Mouse (Mus musculus) thymus, postnatal 0 days (tissue): ENCODE data around the gene Ncf4. TPM values are rescaled to one million over a fixed set of nuclear protein-coding genes. Genes with fewer than 3 reads are reported as not detected.

Source experiments
- DNase-seq: peaks from one replicate; pipeline ENCODE4 v3.0.0-alpha.2; 2015; ENCODE audit warnings: low spot score
- polyA plus RNA-seq: library from polyadenylated mRNA; unstranded; fragments of >200 nt; fragmentation: Nextera tagmentation; extraction: Ambion mirVana; gene quantifications from 2 replicates; pipeline ENCODE4 v1.2.1, GENCODE M21; 2015

The Ncf4 gene
- 18.5 and 19.8 TPM in 2 replicates for polyA plus RNA-seq

GRCm38 (mm10) chr15:78244695-78245492 is at the start of gene Ncf4:
Gene Ncf4, plus strand, starts transcription at chr15:78244801.
- DNase-seq = peak; percentile 21

GRCm38 (mm10) chr15:78195096-78195880 is 49.3 kb upstream of the Ncf4 start:
- DNase-seq = no peak

GRCm38 (mm10) chr15:78204053-78204847 is 40.4 kb upstream of the Ncf4 start:
- no peak for DNase-seq

DNA sequence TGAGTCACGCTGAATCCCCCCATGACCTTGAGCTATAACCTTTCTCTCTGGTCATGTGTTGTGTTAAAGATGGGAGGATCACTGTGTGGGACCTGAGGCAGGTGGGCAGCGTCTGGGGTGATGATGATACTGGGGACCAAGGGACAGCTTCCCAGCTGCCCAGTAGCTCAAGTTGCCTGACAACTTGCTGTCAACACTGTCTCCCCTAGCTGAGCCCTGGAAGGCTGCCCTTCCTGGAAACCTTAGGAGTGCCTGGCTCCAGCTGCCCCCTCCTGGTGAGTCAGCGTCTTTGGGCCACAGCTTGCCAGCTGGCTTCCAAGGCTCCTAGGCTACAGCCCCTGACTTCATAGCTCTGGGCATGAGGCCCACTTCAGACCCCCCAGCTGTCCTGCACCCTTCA is 39.4 kb upstream of the Ncf4 start:
- no peak for DNase-seq

GRCm38 (mm10) chr15:78206312-78206711 is 38.3 kb upstream of the Ncf4 start, which contains the start of gene Pvalb:
Gene Pvalb, minus strand, starts transcription at chr15:78206400.
- DNase-seq = no peak

- DNase-seq = no peak
Measured at GRCm38 (mm10) chr15:78210203-78210602, 34.4 kb upstream of the Ncf4 start.

DNA sequence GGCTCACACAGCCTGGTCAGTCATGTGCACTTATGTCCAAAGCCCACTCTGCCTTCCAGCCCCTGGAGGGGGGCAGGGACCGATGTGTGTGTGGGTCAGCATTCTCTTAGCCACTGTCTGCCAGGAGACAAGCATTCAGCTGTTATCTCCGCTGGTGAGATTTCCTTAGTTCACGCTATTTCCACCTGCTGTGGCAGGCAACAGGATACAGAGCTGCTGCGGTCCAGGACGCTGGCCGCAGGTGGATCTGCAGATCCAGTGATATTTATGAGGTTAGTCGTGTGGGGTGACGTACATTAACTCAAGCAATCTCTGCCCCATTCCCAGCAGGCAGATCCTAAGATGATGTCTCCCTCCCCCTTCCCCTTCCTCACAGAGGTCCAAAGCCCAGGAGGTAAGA is 33.2 kb upstream of the Ncf4 start:
- no peak for DNase-seq

DNA sequence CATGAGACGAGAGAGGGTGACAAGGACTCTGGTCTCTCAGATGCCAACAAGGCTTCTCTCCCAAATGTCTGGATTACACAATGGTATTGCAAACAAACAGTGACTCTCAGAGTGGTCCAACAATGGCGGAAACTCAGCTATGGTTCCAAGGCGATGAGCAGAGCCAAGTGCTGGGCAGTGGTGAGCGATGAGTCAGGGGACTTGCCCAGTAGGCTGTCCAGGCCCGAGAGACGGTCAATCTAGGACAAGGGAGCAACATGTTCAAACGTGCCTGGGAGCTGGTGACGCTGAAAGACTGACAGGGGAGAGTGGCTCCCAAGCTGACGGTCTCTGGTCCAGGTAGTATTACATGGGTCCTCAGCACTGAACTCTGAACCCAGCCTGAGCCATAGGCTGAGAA is 29.3 kb upstream of the Ncf4 start:
- DNase-seq = no peak

DNA sequence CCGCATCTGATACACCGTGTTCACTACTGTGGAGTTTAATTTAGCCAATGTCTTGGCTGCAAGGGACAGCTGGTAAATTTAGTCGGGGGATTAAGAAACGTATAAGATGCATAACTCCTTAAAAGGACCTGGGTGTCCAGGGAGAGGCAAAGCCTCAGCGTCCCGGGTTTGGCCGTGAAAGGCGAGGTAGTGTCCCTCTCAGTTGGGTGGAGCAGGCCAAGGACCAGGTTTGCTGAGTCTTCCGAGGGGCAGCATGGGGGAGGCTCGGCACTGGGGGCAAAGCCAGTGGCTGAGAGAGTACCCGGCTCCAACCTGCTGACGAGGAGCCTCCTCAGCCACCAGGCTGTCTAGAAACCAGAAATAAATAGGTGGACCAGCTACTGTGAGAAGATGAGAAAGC is 16.8 kb upstream of the Ncf4 start:
- no peak for DNase-seq

- no peak for DNase-seq
Measured at GRCm38 (mm10) chr15:78231346-78232331, 13.0 kb upstream of the Ncf4 start.

- no peak for DNase-seq
Measured at GRCm38 (mm10) chr15:78234823-78235509, 9.6 kb upstream of the Ncf4 start.

- peak; percentile 87 for DNase-seq
Measured at GRCm38 (mm10) chr15:78239453-78239852, 5.1 kb upstream of the Ncf4 start.

DNA sequence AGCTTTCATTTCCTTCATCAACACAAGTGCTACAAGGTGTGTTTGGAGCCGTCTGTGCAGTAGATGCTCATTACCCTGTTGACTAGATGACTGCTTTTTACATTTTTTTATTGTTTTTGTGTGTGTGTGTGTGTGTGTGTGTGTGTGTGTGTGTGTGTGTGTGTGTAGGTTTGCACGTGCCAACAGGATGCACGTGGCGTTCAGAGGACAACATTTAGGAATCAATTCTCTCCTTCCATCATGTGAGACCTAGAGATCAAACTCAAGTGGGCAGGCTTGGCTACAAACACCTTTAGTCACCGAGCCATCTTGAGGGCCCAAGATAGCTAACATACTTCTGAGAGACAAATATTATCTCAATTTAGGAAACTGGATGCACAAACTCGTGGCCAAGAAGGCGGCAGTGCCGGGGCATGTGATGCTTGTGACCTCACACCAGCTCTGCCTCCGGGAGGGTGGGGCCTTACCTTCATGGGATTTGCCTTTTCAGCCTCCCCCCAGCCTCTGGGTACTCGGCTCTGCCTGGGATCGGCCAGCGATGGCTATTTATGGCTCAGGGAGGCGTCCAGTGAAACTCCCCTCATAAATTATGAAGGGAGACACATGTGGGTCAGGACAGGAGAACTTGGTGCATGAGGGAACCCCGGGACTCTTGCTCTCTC is 4.5 kb upstream of the Ncf4 start:
- no peak for DNase-seq

GRCm38 (mm10) chr15:78241335-78241734 is 3.3 kb upstream of the Ncf4 start:
- DNase-seq = no peak

- DNase-seq = no peak
Measured at GRCm38 (mm10) chr15:78243061-78243460, 1.5 kb upstream of the Ncf4 start.

DNA sequence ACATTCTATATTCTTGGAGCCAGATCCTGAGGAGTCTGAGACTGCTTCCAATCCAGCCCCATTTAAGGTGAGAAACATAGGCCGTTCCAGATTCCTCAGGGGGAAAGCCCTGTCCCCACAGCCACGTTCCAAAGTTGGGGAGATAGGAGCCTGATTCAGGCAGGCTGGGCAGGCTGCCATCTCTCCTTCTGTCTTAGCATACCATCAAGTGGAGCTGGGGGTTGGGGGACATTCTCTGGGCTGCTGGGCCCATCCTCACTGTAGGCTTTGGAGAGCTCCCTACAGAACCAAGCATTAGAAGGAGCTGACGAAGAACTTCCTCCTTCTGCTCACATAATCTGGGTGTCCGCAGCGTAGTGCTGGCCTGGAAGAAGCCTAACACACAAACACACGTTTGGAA is 827 bp upstream of the Ncf4 start:
- DNase-seq = no peak

DNA sequence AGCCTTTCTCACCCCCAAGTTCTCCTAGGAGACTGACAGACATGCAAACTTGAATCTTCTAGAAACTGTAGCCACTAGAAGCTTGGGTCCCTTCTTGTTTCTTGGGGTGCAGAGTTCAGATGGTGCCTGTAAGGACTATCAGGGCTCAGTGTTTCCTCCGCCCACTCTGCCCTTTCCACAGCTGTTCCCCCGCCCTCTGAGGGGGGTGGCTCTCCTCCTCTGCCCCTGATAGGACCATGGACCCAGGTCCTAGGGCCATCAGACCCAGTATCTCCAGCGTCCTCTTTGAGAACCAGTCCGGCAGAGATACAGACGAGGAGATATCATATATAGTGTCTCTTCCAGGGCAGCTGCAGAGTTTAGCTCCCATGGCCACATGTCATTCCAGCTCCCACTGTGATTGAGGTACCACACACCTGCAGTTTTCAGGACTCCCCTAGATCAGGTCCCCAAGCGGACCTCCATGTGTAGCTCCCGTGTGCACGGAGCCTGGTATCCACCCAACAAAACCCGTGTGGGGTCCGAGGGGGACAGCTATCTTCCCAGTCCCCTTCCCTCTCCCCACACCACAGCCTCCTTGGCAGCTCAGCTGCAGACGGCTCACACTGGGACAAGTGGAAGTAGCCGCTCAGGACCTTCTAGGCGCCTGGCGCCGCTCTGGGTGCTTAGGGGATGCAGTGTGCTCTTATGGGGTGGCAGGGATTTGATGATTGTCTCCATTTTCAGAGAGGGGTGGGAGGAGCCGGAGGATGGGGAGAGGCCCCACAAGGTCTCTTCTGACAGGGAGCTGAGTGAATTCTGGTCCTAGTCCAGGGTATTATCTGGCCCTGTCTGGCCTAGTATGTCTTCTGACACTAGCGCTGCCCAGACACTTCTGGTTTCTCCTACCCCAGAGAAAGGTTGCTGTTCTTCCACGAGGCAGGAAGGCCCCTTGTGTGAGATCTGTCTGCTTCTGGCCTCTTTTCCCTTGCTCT is 1.8 kb downstream of the Ncf4 start:
- no peak for DNase-seq

DNA sequence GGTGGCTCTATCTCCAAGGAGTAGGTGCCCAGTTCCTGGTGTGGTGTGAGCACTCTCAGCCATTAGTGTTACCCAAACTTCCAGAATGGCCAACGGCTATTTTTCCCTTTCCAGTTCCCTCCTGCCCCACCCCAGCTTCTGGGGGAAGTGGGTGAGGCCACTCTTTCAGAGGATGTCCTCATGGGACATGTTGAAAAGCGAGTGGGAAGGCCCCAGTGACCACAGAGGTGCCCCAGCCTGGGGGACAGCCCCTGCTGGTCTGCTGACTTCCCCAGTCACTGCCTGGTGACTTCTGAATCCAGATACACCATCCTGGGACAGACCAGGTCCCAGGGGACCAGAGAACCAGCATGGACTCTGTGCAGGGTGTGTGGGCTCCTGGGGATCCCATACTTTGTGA is 3.1 kb downstream of the Ncf4 start:
- DNase-seq = no peak
